Mouse (Mus musculus) embryonic fibroblast, embryonic 13.5 days (primary cell): ENCODE data around the gene Fam193b.
A peak's percentile ranks its signal among the peaks of the same experiment; 100 is the strongest.

Source experiments
- CTCF ChIP-seq: IDR thresholded peaks from 2 replicates; pipeline ENCODE4 v1.5.1; 2011; ENCODE audit warnings: mild to moderate bottlenecking, control low read depth, low read length, moderate library complexity, borderline replicate concordance; ENCODE audit not compliant: insufficient read depth
- POLR2A ChIP-seq: IDR thresholded peaks from 2 replicates; pipeline ENCODE4 v1.6.1; 2011; ENCODE audit warnings: low read depth, mild to moderate bottlenecking, control low read depth, low read length, moderate library complexity

DNA sequence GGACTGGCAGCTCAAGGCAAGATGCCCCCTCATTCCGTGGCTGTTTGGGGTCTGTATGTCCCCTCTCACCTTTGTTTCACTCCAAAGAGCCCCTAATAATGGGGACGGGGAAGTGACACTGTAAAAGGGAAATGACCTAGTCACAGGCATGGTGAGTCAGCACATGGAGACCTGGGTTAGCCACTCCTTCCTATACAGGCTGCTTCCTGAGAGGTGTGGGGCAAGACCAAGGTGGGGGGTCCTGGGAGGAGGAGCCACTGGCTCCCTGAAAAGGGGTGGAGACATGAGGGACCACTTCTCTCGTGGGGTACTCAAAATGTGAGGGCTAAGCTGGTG is 60.6 kb downstream of the Fam193b start:
- peak; percentile 11 for TF ChIP-seq POLR2A
- no peak for TF ChIP-seq CTCF
